Mouse (Mus musculus): ENCODE data around the gene Ctnnbip1. TPM values are rescaled to one million over a fixed set of nuclear protein-coding genes. Genes with fewer than 3 reads are reported as not detected.

Gene Ctnnbip1
- polyA plus RNA-seq, 1 experiment: 0.69 TPM

GRCm38 (mm10) chr4:149586783-149587595 lies 69.0 kb downstream of the Ctnnbip1 start:
- no peak for TF ChIP-seq GATA1 (IDR thresholded peaks at IDR 0.05; ENCODE audit: low read length)

DNA sequence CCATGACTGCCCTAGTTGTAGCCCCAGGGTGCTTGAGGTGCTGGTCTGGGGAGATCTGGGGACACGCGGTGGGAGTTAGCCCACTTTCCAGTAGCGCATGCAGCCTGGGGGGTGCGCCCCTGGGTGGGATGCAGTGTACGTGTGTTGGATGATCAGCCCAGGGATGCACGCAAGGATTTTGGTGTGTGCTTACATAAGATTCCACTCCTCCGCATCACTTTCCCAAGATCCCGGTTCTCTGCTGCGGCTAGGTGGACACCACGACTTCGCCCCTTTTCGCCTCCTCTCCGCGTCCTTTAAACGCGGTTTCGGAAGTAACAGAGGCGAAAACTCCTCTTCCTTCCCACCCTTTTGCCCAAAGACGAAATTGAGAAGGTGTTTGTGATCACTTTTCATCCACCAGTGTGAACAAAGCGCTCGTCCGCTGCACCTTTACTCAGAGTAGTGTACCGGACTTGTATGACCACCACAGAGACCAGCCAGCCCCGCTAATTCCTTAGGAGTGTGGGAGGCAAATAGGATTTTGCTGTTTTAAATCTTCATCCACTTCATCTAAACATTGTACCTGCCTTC lies 69.6 kb downstream of the Ctnnbip1 start:
- TF ChIP-seq GATA1 (IDR thresholded peaks at IDR 0.05; ENCODE audit: low read length): no peak

GRCm38 (mm10) chr4:149590200-149590599 lies 72.2 kb downstream of the Ctnnbip1 start:
- no peak for TF ChIP-seq GATA1 (IDR thresholded peaks at IDR 0.05; ENCODE audit: low read length)

DNA sequence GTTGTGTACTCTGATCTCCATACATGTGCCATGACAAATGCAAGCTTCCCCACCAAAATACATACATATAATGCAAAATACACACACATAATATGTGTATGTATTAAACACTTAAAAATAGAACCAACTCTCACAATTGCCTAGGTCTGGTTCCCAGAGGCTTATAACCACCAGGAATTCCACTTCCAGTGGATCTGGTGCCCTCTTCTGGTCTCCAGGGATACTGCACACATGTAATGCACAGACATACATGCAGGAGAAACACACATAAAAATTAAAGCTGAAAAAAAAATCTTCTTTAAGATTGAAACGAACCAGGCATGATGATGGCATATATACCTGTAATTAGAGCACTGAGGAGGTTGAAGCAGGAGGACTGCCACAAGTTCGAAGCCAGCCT lies 73.5 kb downstream of the Ctnnbip1 start:
- no peak for TF ChIP-seq GATA1 (IDR thresholded peaks at IDR 0.05; ENCODE audit: low read length)

- no peak for TF ChIP-seq GATA1 (IDR thresholded peaks at IDR 0.05; ENCODE audit: low read length)
These were observed 77.0 kb downstream of the Ctnnbip1 start for GRCm38 (mm10) chr4:149594913-149595581.

DNA sequence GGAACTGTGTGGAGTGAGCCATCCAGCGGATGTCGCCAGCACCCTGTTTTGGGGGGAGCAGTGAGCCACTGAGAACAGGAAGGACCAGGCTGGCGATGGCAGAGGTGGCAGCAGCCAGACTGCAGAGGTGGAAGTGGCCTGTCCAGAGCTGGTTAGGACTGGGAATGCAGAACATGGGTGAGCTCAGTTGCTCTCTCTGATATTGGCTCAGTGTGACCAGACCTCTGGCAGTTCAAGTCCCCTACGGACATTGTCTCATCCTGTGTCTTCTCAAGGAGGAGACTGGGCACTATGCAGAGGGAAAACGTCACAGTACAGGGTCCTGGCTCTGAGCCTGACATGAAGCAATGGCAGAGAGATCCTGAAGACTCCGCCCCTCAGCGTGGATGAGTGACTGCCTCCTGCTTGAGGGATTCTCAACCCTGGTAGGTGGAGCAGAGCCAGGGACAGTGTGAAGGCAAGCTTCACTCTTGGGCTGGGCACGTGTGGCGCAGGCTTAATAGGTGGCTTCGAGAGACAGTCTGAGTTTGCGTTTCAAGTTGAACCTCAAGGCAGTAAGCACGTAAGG lies 79.7 kb downstream of the Ctnnbip1 start:
- no peak for TF ChIP-seq GATA1 (IDR thresholded peaks at IDR 0.05; ENCODE audit: low read length)

GRCm38 (mm10) chr4:149599549-149599948 lies 81.5 kb downstream of the Ctnnbip1 start:
- TF ChIP-seq GATA1 (IDR thresholded peaks at IDR 0.05; ENCODE audit: low read length): no peak

DNA sequence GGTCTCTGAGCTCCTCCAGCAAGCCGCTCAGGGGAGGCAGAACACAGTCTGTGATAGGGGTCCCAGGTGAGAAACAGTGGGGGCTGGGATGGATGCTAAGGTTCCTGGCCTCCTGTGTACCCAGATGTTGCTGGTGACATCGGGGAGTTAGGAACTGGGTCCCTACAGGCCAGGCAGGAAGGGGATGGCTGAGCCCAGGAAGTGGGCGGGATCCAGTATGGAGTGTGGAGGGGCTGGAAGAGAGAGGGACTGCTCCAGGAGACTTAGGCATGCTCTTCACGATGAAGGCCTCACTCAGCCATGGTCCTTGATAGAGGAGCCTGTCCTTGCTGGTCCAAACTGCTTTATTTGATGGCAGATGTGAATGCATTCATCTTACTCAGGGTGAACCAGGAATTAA lies 82.1 kb downstream of the Ctnnbip1 start:
- no peak for TF ChIP-seq GATA1 (IDR thresholded peaks at IDR 0.05; ENCODE audit: low read length)

GRCm38 (mm10) chr4:149601484-149601883 lies 83.4 kb downstream of the Ctnnbip1 start:
- no peak for TF ChIP-seq GATA1 (IDR thresholded peaks at IDR 0.05; ENCODE audit: low read length)

- no peak for TF ChIP-seq GATA1 (IDR thresholded peaks at IDR 0.05; ENCODE audit: low read length)
These were observed 84.2 kb downstream of the Ctnnbip1 start for GRCm38 (mm10) chr4:149602236-149602635.

GRCm38 (mm10) chr4:149603860-149604259 lies 85.8 kb downstream of the Ctnnbip1 start:
- TF ChIP-seq GATA1 (IDR thresholded peaks at IDR 0.05; ENCODE audit: low read length): no peak

GRCm38 (mm10) chr4:149604518-149604917 lies 86.5 kb downstream of the Ctnnbip1 start:
- TF ChIP-seq GATA1 (IDR thresholded peaks at IDR 0.05; ENCODE audit: low read length): no peak

GRCm38 (mm10) chr4:149606056-149606455 lies 88.0 kb downstream of the Ctnnbip1 start:
- TF ChIP-seq GATA1 (IDR thresholded peaks at IDR 0.05; ENCODE audit: low read length): no peak

- no peak for TF ChIP-seq GATA1 (IDR thresholded peaks at IDR 0.05; ENCODE audit: low read length)
These were observed 88.8 kb downstream of the Ctnnbip1 start for GRCm38 (mm10) chr4:149606766-149607358.

- no peak for TF ChIP-seq GATA1 (IDR thresholded peaks at IDR 0.05; ENCODE audit: low read length)
These were observed 89.7 kb downstream of the Ctnnbip1 start for GRCm38 (mm10) chr4:149607591-149608308.
